Mouse (Mus musculus) thymus, adult 2 months (tissue): Measurements from ENCODE around the gene Mapkapk5. TPM values are rescaled to one million over a fixed set of nuclear protein-coding genes. Genes with fewer than 3 reads are reported as not detected.

Source experiments
- DNase-seq: peaks from one replicate; pipeline ENCODE4 v3.0.0; 2021
- H3K27ac ChIP-seq: fragments of 200-500 bp; 2 replicates; pipeline ENCODE4 v1.5.1; 2012; ENCODE audit warnings: low read length, control low read depth; ENCODE audit not compliant: control insufficient read depth, insufficient read depth
- H3K27me3 ChIP-seq: fragments of 200-500 bp; 2 replicates; pipeline ENCODE4 v1.6.1; 2012; ENCODE audit warnings: mild to moderate bottlenecking, low read length, moderate library complexity, mixed read lengths; ENCODE audit not compliant: control insufficient read depth, insufficient read depth
- H3K36me3 ChIP-seq: fragments of 200-500 bp; 2 replicates; pipeline ENCODE4 v1.6.1; 2012; ENCODE audit warnings: mild to moderate bottlenecking, low read length, moderate library complexity; ENCODE audit not compliant: control insufficient read depth, insufficient read depth
- H3K4me1 ChIP-seq: fragments of 200-500 bp; replicated peaks from 2 replicates; pipeline ENCODE4 v1.6.1; 2012; ENCODE audit warnings: low read length; ENCODE audit not compliant: control insufficient read depth, insufficient read depth
- H3K4me3 ChIP-seq: fragments of 200-500 bp; 2 replicates; pipeline ENCODE4 v1.5.1; 2012; ENCODE audit warnings: mild to moderate bottlenecking, low read length, control low read depth, moderate library complexity; ENCODE audit not compliant: control insufficient read depth, insufficient read depth
- CTCF ChIP-seq: fragments of 200-500 bp; IDR thresholded peaks from 2 replicates; pipeline ENCODE4 v1.5.1; 2012; ENCODE audit warnings: mild to moderate bottlenecking, control low read depth, low read length, moderate library complexity, borderline replicate concordance; ENCODE audit not compliant: control insufficient read depth, poor library complexity, insufficient read depth; ENCODE audit errors: extremely low read depth
- POLR2A ChIP-seq: fragments of 200-500 bp; IDR thresholded peaks from 2 replicates; pipeline ENCODE4 v1.6.1; 2012; ENCODE audit warnings: mild to moderate bottlenecking, low read length, control low read depth, moderate library complexity; ENCODE audit not compliant: control insufficient read depth, poor library complexity, insufficient read depth; ENCODE audit errors: extremely low read depth
- WGBS: fragments of 180-500 bp; shearing (Covaris S2); methylation state at CpG from one replicate; pipeline ENCODE4 v1.1.7; 2018; 5-methylcytosine and 5-hydroxymethylcytosine counted together
- polyA plus RNA-seq: library from polyadenylated mRNA; depleted of rRNA; stranded (reverse); fragments of >200 nt; gene quantifications from 2 replicates; pipeline ENCODE4 v1.2.3, GENCODE M21; 2012; rRNA removed

Mapkapk5 gene
- 38.7 and 49.3 TPM in 2 replicates for polyA plus RNA-seq

DNA sequence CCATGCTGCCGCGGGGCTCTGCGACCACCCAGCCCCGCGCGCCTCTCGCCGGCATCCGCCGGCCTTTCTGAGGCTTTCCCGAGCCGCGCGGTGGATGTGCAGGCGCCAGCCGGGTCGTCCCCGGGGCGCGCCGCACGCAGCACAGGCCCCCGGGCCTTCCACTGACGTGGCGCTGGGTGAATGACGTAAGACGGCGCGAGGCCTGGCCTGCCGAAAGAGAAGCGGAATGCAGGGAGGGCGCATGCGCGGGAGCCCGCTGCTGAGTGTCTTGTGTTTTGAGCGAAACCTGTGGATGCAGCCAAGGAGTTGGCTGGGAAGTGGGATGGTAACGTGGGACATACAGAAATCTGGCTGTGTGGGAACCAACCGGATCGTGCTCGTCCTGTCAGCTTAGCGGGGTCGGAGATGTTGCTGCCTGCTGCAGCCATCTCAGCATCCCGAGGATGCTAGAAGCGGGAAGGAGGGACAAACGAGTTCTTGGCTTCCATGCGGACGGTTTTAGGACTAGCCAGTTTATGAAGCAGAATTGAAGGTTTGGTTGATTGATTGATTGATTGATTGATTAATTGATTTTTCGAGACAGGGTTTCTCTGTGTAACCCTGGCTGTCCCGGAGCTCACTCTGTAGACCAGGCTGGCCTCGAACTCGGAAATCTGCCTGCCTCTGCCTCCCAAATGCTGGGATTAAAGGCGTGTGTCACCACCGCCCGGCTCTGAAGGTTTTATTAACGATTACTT, at the start of gene Mapkapk5:
Mapkapk5 (minus strand) TSS at position 113 of the 737 bp plus-strand sequence.
- Histone ChIP-seq H3K27ac (peak within 1 kb of the TSS; percentile 23; the same call in 1 of the 2 replicates), H3K4me1 (peaks cover 10% of the 10 kb centered on the region), H3K36me3 (no peaks in the 10 kb centered on the region), H3K27me3 (no peaks in the 10 kb centered on the region), H3K4me3 (peak within 1 kb of the TSS; percentile 98)
- DNase-seq: peak; percentile 93
- TF ChIP-seq POLR2A: peak; percentile 70
- no peak for TF ChIP-seq CTCF
- 1% methylated on average over 55 of the region's 55 CpGs for WGBS

DNA sequence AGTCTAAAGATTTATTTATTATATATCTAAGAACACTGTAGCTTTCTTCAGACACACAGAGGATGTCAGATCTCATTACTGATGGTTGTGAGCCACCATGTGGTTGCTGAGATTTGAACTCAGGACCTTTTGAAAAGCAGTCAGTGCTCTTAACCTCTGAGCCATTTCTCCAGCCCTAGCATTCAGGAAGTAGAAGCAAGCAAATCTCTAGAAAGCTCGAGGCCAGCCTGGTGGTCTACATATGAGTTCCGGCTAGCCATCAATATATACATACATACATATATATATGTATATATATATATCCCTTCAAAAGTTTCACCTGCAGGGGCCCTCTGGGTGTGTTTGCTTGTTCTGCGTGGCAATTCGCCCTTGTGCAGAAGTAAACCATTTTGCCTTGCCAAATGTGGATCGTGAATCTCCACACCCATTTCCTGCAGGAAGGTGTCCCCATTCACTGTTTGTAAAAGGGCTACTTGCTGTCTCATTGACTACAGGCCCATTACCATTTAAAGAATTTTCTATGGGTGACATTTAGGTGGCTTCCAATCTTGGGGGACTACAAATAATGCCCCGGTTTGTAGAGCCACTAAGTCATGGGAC, 49.1 kb upstream of the Mapkapk5 start:
- Histone ChIP-seq H3K4me3 (no peak overlapping the region), H3K27me3 (no peaks in the 10 kb centered on the region), H3K36me3 (no peaks in the 10 kb centered on the region), H3K27ac (no peak overlapping the region), H3K4me1 (peaks cover 15% of the 10 kb centered on the region)
- TF ChIP-seq CTCF (no peak), POLR2A (no peak)
- 81% methylated on average over 6 of the region's 6 CpGs for WGBS
- no peak for DNase-seq

DNA sequence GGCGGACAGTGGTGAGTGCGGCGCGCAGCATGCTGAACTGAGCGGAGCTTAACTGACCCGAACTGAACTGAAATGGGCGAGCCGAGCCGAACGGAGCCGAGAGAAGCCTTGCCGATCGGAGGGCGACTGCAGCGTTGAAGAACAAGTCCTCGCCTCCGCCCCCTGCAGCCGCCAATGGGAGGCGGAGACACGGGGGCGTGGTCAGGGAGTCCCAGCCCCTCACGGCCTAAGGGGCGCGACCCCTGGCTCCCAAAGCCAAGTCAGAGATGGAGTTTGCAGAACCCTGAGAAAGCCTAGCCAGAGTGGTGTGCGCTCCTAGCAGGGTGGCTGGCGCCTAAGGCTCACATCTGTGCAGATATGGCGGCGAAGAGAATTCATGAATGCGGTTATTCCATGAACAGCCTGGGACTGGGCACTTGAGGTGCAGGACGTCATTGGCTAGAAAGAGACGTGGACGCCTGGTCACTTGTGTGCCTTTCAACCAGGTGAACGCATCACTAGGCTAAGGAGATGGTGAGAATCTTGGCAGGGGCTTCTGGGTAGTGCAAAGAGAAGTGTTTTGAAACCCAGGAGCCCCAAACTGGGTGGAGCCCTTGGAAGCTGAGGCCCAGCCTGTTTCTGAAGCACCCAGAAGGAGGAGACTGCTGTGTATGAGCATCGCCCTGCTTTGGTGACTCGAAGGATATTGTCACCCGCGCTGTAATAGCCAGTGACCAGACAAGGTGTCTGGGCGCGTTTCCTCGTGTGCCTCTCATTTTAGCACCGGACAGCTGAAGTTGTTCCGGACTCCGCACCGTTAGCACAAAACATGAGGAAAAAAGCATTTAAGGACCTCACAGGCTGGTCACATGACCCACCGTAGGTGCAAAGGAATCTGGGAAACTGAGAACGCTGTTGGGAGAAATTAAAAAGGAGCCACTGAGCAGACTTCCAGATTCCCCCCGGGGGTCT, 48.0 kb upstream of the Mapkapk5 start, which contains the start of gene Aldh2:
Aldh2 (minus strand) TSS at position 374 of the 951 bp plus-strand sequence.
- H3K27me3 ChIP-seq: no peaks in the 10 kb centered on the region
- peak; percentile 84 for DNase-seq
- peaks cover 15% of the 10 kb centered on the region for H3K4me1 ChIP-seq
- 2% methylated on average over 47 of the region's 47 CpGs for WGBS
- TF ChIP-seq POLR2A (0 out of 2 replicates have a peak, but pooled peaks have one; percentile 29), CTCF (no peak)
- no peaks in the 10 kb centered on the region for H3K36me3 ChIP-seq
- H3K4me3 ChIP-seq: peak within 1 kb of the TSS; percentile 68
- no peak within 1 kb of the TSS for H3K27ac ChIP-seq

DNA sequence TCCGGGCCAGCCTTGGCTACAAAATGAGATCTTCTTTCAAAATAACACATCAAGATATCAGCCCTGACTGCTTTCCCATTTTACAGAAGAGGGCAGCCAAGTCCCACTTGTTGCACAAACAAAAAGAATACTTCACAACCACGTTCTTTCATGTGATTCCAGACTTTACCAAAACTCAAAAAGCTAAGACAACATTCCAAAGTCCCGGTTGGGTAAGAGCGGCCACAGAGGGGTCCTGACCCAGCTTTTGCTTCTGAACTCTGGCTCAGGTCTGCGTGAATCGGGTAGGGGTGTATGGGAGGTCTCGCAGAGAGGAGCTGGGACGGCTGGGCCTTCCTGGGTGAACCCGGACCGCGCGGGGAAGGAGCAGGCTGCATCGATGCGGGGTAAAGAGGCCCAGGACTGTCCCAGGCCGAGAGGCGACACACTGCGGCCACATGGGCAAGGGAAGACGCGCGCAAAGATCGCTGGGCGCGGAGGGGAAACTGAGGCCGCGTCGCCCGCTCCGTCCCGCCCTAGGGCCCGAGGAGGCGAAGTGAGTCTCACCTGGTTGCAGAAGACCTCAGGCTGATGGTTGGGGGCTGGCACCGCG, 47.2 kb upstream of the Mapkapk5 start:
- no peaks in the 10 kb centered on the region for H3K27me3 ChIP-seq
- TF ChIP-seq CTCF: no peak
- peak overlapping the region; percentile 68 for H3K4me3 ChIP-seq
- DNase-seq: no peak
- 5% methylated on average over 33 of the region's 33 CpGs for WGBS
- H3K36me3 ChIP-seq: no peaks in the 10 kb centered on the region
- H3K4me1 ChIP-seq: peaks cover 15% of the 10 kb centered on the region
- no peak overlapping the region for H3K27ac ChIP-seq

DNA sequence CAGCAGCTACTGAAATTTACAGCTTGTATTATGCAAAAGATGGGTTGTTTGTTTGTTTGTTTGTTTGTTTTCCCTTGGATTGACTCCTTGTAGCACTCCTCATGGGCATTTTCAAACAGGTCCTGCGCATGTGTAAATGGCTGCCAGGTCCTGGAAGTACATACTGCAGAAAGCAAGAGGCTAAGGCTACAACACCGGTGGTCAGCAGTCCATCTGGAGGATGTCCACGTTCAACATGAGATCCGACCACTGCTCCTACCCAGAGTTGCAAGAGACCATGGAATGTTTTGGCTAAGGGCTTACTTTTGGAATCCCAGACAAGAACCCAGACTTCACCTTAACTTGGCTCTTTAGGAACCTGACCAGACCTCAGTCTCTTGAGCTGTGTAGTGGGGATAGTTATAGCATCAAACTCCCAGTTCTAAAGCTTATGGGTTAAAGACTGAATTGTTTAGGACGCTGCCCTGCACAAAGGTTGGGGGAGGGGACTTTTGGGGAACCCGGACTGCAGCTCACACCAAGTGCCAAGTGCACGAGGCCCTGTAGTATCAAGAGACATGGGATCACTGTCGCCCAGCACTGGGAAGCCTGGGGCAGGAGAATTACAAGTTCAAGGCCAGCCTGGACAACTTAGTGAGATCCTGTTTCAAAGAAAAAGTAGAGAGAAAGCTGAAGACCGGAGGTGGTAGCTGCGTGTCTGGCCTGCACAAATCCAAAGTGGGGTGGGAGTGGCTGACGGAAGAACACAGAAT, 46.5 kb upstream of the Mapkapk5 start:
- H3K27ac ChIP-seq: no peak overlapping the region
- no peaks in the 10 kb centered on the region for H3K36me3 ChIP-seq
- no peak for TF ChIP-seq CTCF
- no peak for TF ChIP-seq POLR2A
- DNase-seq: no peak
- peaks cover 16% of the 10 kb centered on the region for H3K4me1 ChIP-seq
- WGBS: 62% methylated on average over 11 of the region's 11 CpGs
- no peaks in the 10 kb centered on the region for H3K27me3 ChIP-seq
- no peak overlapping the region; the same call in 1 of the 2 replicates for H3K4me3 ChIP-seq
